Mouse (Mus musculus) frontal cortex, postnatal 25 days (tissue): ENCODE measurements around the gene Ptgis.

Experiments used
- DNase-seq, 2 experiments: peaks; one replicate each; pipeline ENCODE4 v3.0.0; 2022; ENCODE audit warnings: low spot score in 2 of 2

The Ptgis gene

GRCm38 (mm10) chr2:167263040-167263810 is 22.8 kb upstream of the Ptgis start:
- no peak for DNase-seq

GRCm38 (mm10) chr2:167262433-167262832 is 22.0 kb upstream of the Ptgis start:
- DNase-seq = no peak

GRCm38 (mm10) chr2:167261106-167261505 is 20.7 kb upstream of the Ptgis start:
- DNase-seq = no peak

GRCm38 (mm10) chr2:167257790-167258189 is 17.4 kb upstream of the Ptgis start:
- no peak for DNase-seq

DNA sequence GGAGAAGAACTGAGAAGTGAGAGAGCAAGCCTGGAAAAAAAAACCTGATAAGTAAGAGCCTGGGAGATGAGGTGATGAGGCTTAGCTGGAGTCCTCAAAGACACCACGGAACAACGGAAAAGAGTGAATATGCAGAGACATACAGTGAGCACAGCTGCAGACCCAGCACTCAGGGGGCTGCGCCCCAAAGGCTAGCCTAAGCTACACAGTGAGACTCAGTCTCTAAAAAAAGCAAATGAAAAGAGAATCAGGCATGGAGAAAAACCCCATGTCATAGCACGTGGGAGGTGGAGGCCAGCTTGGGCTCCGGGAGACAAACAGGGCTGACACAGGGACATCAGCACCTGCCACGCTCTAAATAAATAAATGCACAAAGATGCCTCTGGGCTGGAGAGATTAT is 14.4 kb upstream of the Ptgis start:
- no peak for DNase-seq

GRCm38 (mm10) chr2:167254185-167254584 is 13.8 kb upstream of the Ptgis start:
- no peak for DNase-seq

- no peak for DNase-seq
Observed at GRCm38 (mm10) chr2:167253476-167253875, 13.1 kb upstream of the Ptgis start.

DNA sequence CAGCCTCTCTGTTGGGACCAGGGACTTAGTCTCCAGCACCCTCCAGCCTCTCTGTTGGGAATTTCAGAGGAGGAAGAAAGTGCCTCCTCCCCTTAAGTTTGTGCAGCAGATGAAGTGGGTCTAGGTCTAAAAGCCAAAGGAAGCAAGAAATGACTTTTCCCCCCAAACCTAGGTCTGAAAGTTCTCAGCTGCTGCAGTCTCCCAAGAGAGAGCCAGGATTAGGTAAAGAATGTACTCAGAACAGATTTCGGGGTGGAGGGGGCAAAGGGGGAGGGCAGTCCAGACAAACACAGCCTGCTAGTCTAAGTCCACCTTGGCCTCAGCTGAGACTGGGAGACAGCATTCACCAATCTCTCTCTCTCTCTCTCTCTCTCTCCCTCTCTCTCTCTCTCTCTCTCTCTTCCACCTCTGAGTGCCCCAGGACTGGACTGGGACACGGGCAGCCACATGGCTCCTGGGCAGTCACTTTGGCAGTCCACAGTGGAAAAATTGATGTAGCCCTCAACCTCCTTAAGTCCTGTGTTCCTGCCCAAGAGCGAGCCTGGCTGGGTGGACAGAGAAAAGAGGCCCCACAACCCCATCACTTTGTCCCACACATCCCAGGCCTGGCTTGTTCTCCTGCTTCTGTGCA is 11.8 kb upstream of the Ptgis start:
- no peak for DNase-seq

GRCm38 (mm10) chr2:167250736-167251337 is 10.4 kb upstream of the Ptgis start:
- no peak for DNase-seq

GRCm38 (mm10) chr2:167250003-167250735 is 9.8 kb upstream of the Ptgis start:
- no peak for DNase-seq

DNA sequence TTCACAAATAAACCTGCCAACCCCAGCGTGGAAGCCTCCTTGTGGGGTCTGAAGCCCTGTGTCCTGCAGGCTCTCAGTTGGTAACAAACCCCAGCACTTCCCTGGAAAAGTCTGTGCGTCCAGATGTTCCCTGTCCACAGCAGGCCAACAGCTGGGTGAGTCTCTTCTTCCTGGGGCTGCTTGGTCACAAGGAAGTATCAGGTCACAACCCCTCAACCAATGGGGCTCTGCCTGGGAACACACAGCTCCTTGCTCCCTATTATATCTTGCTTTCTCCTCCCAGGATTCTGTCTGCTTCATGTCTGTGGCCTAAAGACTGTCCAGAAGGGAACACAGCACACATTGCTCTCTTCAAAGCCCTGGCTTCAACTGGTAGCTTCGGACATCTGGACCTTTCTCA is 9.2 kb upstream of the Ptgis start:
- DNase-seq = no peak

- no peak for DNase-seq
Observed at GRCm38 (mm10) chr2:167247823-167248222, 7.4 kb upstream of the Ptgis start.

GRCm38 (mm10) chr2:167246704-167247103 is 6.3 kb upstream of the Ptgis start:
- no peak for DNase-seq

- no peak for DNase-seq
Observed at GRCm38 (mm10) chr2:167244892-167245291, 4.5 kb upstream of the Ptgis start.

- no peak for DNase-seq
Observed at GRCm38 (mm10) chr2:167243831-167244563, 3.6 kb upstream of the Ptgis start.

DNA sequence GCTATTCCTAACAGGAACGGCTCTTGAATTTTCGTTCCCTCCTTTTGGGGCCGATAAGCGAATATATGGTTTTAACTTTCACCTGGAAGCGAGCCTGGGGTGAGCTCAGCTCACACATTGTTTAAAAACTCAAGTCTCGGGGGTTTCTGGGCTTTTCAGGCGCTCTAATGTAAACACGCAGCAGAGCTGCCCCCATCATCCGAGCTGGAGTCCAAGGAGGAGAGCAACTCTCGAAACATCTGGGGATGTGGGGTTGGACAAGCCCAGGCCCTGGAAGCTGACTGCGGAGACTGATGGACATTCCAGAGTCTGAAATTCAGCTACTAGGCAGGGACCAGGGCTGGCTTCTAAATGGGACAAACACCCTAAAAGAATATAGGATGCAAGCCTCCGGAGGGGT is 1.1 kb downstream of the Ptgis start:
- no peak for DNase-seq

GRCm38 (mm10) chr2:167237224-167237623 is 3.2 kb downstream of the Ptgis start:
- DNase-seq = no peak

GRCm38 (mm10) chr2:167236174-167236573 is 4.2 kb downstream of the Ptgis start:
- DNase-seq = no peak

DNA sequence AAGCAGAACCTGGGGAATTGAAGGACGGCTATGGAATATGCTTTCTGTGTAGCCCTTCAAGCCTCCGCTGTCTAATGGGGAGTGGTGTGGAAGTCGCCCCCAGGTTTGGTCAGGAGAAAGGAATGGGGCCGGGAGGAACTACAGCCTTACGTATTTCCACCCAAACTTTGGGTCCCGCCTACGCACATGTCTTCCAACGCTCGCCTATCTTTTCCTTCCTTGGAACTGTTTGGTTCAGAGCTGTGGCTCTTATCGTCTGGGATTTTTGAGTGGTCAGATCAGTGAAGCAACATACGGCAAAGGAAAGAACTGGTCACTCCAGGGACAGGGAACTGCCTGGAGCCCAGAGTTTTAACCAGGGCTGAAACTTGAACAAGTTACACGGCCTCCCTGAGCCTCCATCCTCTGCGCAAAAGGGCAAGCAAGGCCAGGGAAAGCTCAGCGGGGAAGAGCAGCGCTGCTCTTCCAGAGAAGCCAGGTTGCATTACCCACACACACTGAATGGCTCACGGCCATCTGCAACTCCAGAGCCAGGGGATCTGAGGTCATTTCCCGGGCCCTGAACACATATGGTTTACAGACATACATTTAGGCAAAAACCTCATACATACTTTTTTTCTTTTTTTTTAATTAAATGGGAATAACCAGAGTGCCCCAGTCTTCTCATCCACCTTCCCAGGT is 4.9 kb downstream of the Ptgis start:
- DNase-seq = no peak

DNA sequence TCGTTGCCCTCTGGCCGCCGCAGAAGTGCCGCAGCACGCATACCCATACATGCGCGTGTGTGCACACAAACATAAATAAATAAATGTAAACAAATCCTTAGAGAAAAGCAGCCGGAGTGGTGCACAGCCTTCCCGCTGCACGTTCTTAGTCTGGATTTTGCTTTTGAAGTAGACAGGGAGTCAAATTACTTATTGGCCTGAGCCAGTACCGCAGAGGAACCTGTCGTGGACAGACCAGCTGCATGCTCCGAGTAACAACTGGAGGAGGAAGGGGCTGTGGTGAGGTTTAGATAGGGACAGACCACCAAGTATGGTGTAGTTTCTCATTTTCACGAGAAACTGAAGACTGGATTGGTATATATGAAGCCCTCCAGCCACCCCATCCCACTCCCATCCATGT is 6.6 kb downstream of the Ptgis start:
- DNase-seq = no peak

DNA sequence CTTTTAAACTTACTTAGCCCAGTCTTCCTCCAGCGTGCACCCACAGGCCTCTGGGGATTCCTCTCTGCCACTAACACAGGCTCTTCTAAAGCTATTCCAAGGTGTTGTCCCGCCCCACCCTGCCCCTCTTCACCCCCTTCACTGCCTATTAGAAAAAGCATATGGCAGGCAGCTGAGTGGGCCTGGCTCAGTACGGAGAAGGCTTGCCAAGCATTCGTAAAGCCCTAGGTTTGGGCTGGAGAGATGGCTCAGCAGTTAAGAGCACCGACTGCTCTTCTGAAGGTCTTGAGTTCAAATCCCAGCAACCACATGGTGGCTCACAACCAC is 7.4 kb downstream of the Ptgis start:
- no peak for DNase-seq
